ENCODE assay signal across 7 mouse cellular contexts in genomic region chr7:44593775-44594174, GRCm38 (mm10). TPM values are rescaled to one million over a fixed set of nuclear protein-coding genes. Genes with fewer than 3 reads are reported as not detected.
DNase-seq lines count a peak whose midpoint lies in the region; ATAC-seq lines count a peak whose summit lies in the region.

No protein-coding gene starts in this region.

- peak; percentile 46 for DNase-seq in c-Kit-positive CD71-positive TER-119-negative erythroid progenitor cells, embryonic 14.5 days (ENCODE audit: low read depth)
- DNase-seq in kidney, postnatal 14 days: peak; percentile 89
- peak; percentile 91 for DNase-seq in neural tube, embryonic 10.5 days (ENCODE audit: extremely low spot score, low spot score)

- ATAC-seq in forebrain, embryonic 12.5 days (ENCODE audit: low FRiP score): peak; percentile 49
- ATAC-seq in heart, embryonic 14.5 days (ENCODE audit: insufficient number of reproducible peaks, insufficient read depth, low FRiP score, low read depth): peak; percentile 8; the same call in 1 of the 2 replicates
- peak; percentile 11; the same call in 1 of the 2 replicates for ATAC-seq in liver, embryonic 12.5 days
- 0 out of 2 replicates have a peak, but pooled peaks have one; percentile 16 for ATAC-seq in stomach, embryonic 15.5 days (ENCODE audit: insufficient read depth, low FRiP score, low read depth)

- H3K4me1 ChIP-seq in forebrain, embryonic 12.5 days: peaks cover 53% of the 10 kb centered on the region
- peaks cover 3 to 14% of the 10 kb centered on the region in 2 experiments; a peak in 3 of 4 replicates for H3K4me1 ChIP-seq in heart, embryonic 14.5 days (ENCODE audit: control insufficient read depth in 2 of 2, insufficient read depth in 2 of 2, low read length in 2 of 2)
- peaks cover 23% of the 10 kb centered on the region for H3K4me1 ChIP-seq in liver, embryonic 12.5 days
- peaks cover 35% of the 10 kb centered on the region for H3K4me1 ChIP-seq in stomach, embryonic 15.5 days

- peak overlapping the region; percentile 54 for H3K27ac ChIP-seq in forebrain, embryonic 12.5 days
- H3K27ac ChIP-seq in heart, embryonic 14.5 days (replicated peaks in 1 of 2; ENCODE audit: control insufficient read depth in 1 of 2, insufficient read depth in 1 of 2, low read depth in 2 of 2, low read length in 2 of 2): no peak overlapping the region
- no peak overlapping the region for H3K27ac ChIP-seq in liver, embryonic 12.5 days
- H3K27ac ChIP-seq in stomach, embryonic 15.5 days: no peak overlapping the region

- H3K4me3 ChIP-seq in forebrain, embryonic 12.5 days (replicated peaks): peak overlapping the region; percentile 37
- no peak overlapping the region for H3K4me3 ChIP-seq in heart, embryonic 14.5 days (ENCODE audit: control insufficient read depth in 1 of 2, insufficient read depth in 1 of 2, low read depth in 1 of 2, low read length in 2 of 2)
- H3K4me3 ChIP-seq in liver, embryonic 12.5 days: no peak overlapping the region
- no peak overlapping the region for H3K4me3 ChIP-seq in stomach, embryonic 15.5 days (replicated peaks)

- no peaks in the 10 kb centered on the region for H3K36me3 ChIP-seq in forebrain, embryonic 12.5 days (replicated peaks)
- no peaks in the 10 kb centered on the region for H3K36me3 ChIP-seq in heart, embryonic 14.5 days (ENCODE audit: control insufficient read depth, insufficient read depth, low read length)
- no peaks in the 10 kb centered on the region for H3K36me3 ChIP-seq in liver, embryonic 12.5 days
- no peaks in the 10 kb centered on the region for H3K36me3 ChIP-seq in stomach, embryonic 15.5 days

- H3K4me2 ChIP-seq in forebrain, embryonic 12.5 days: peak overlapping the region; percentile 47
- H3K4me2 ChIP-seq in heart, embryonic 14.5 days (ENCODE audit: low read length): no peak overlapping the region
- H3K4me2 ChIP-seq in liver, embryonic 12.5 days: no peak overlapping the region
- H3K4me2 ChIP-seq in stomach, embryonic 15.5 days: peak overlapping the region; percentile 22; the same call in 1 of the 2 replicates

- peak overlapping the region; percentile 34; the same call in 1 of the 2 replicates for H3K9ac ChIP-seq in forebrain, embryonic 12.5 days
- no peak overlapping the region for H3K9ac ChIP-seq in heart, embryonic 14.5 days (ENCODE audit: low read length)
- no peak overlapping the region for H3K9ac ChIP-seq in liver, embryonic 12.5 days
- H3K9ac ChIP-seq in stomach, embryonic 15.5 days: no peak overlapping the region

- H3K9me3 ChIP-seq in forebrain, embryonic 12.5 days: no peaks in the 10 kb centered on the region
- no peaks in the 10 kb centered on the region for H3K9me3 ChIP-seq in heart, embryonic 14.5 days (ENCODE audit: control insufficient read depth, low read length)
- H3K9me3 ChIP-seq in liver, embryonic 12.5 days (replicated peaks): no peaks in the 10 kb centered on the region
- H3K9me3 ChIP-seq in stomach, embryonic 15.5 days: no peaks in the 10 kb centered on the region

- under 1% methylated on average over 21 of the region's 22 CpGs for WGBS in forebrain, embryonic 12.5 days
- WGBS in heart, embryonic 14.5 days: under 1% methylated on average over 22 of the region's 22 CpGs
- WGBS in liver, embryonic 12.5 days (ENCODE audit: insufficient replicate concordance): 2% methylated on average over 22 of the region's 22 CpGs
- 1% methylated on average over 22 of the region's 22 CpGs for WGBS in stomach, embryonic 15.5 days

- H3K27me3 ChIP-seq in forebrain, embryonic 12.5 days: peaks cover 47% of the 10 kb centered on the region
- peaks cover 50% of the 10 kb centered on the region for H3K27me3 ChIP-seq in heart, embryonic 14.5 days (ENCODE audit: control insufficient read depth, insufficient read depth, low read length)
- peaks cover 76% of the 10 kb centered on the region for H3K27me3 ChIP-seq in liver, embryonic 12.5 days (replicated peaks)
- peaks cover 39% of the 10 kb centered on the region for H3K27me3 ChIP-seq in stomach, embryonic 15.5 days (replicated peaks)

RNA-seq across cellular contexts. Expression of gene Kcnc3, which starts 3.3 kb away (rescaled TPM):
- polyA plus RNA-seq in forebrain, embryonic 12.5 days (2016; fragmentation: Nextera tagmentation; extraction: Ambion mirVana): 1.7 and 1.9 TPM in 2 replicates
- polyA plus RNA-seq in heart, embryonic 14.5 days (2014; fragmentation: Nextera tagmentation; extraction: Ambion mirVana): not detected in 2 replicates
- polyA plus RNA-seq in liver, embryonic 12.5 days (2016; fragmentation: Nextera tagmentation; extraction: Ambion mirVana): 0.13 and 0.24 TPM in 2 replicates
- polyA plus RNA-seq in stomach, embryonic 15.5 days (2015; fragmentation: Nextera tagmentation; extraction: Ambion mirVana): 0.30 and 0.39 TPM in 2 replicates

RNA-seq across cellular contexts. Expression of gene Napsa, which starts 21.6 kb away (rescaled TPM):
- polyA plus RNA-seq in forebrain, embryonic 12.5 days (2016; fragmentation: Nextera tagmentation; extraction: Ambion mirVana): 0.38 and 0.51 TPM in 2 replicates
- polyA plus RNA-seq in heart, embryonic 14.5 days (2014; fragmentation: Nextera tagmentation; extraction: Ambion mirVana): 0.35 and 0.92 TPM in 2 replicates
- polyA plus RNA-seq in liver, embryonic 12.5 days (2016; fragmentation: Nextera tagmentation; extraction: Ambion mirVana): 2.5 and 3.1 TPM in 2 replicates
- polyA plus RNA-seq in stomach, embryonic 15.5 days (2015; fragmentation: Nextera tagmentation; extraction: Ambion mirVana): 4.9 and 5.0 TPM in 2 replicates

RNA-seq across cellular contexts. Expression of gene Nr1h2, which starts 40.0 kb away (rescaled TPM):
- 72.7 and 73.5 TPM in 2 replicates for polyA plus RNA-seq in forebrain, embryonic 12.5 days (2016; fragmentation: Nextera tagmentation; extraction: Ambion mirVana)
- polyA plus RNA-seq in heart, embryonic 14.5 days (2014; fragmentation: Nextera tagmentation; extraction: Ambion mirVana): 53.3 and 57.8 TPM in 2 replicates
- polyA plus RNA-seq in liver, embryonic 12.5 days (2016; fragmentation: Nextera tagmentation; extraction: Ambion mirVana): 51.9 and 54.1 TPM in 2 replicates
- 62.9 and 65.0 TPM in 2 replicates for polyA plus RNA-seq in stomach, embryonic 15.5 days (2015; fragmentation: Nextera tagmentation; extraction: Ambion mirVana)

RNA-seq across cellular contexts. Expression of gene Pold1, which starts 45.1 kb away (rescaled TPM):
- 111 and 126 TPM in 2 replicates for polyA plus RNA-seq in forebrain, embryonic 12.5 days (2016; fragmentation: Nextera tagmentation; extraction: Ambion mirVana)
- polyA plus RNA-seq in heart, embryonic 14.5 days (2014; fragmentation: Nextera tagmentation; extraction: Ambion mirVana): 28.6 and 29.2 TPM in 2 replicates
- 94.2 and 94.3 TPM in 2 replicates for polyA plus RNA-seq in liver, embryonic 12.5 days (2016; fragmentation: Nextera tagmentation; extraction: Ambion mirVana)
- 69.8 and 75.6 TPM in 2 replicates for polyA plus RNA-seq in stomach, embryonic 15.5 days (2015; fragmentation: Nextera tagmentation; extraction: Ambion mirVana)

Comparison
In these comparisons a context has a peak if more than half of its experiments do, and no peak if none do; other contexts are left out.
1. H3K4me2 ChIP-seq: peak in forebrain, embryonic 12.5 days (single experiment) and stomach, embryonic 15.5 days (single experiment); none in heart, embryonic 14.5 days (single experiment) and liver, embryonic 12.5 days (single experiment).
2. Peak in every context shown above with its lines, with median percentiles within 50 percentile points of each other: DNase-seq and ATAC-seq.